Mouse (Mus musculus) left cerebral cortex, postnatal 4 days (tissue): Measurements from ENCODE around the gene Adam3. TPM values are rescaled to one million over a fixed set of nuclear protein-coding genes. Genes with fewer than 3 reads are reported as not detected.

Source experiments
- DNase-seq: peaks from one replicate; pipeline ENCODE4 v3.0.0-alpha.2; 2022
- intact Hi-C: fragments of 180-260 bp; cut with DNase I; formaldehyde crosslinking; loops from one replicate; pipeline ENCODE4 v1.15.1; 2025
- total RNA-seq, 2 experiments: library from RNA; stranded (reverse); gene quantifications; 2 replicates each; pipeline ENCODE4 v1.2.3; 2021

Adam3 gene
- total RNA-seq = under 1 TPM in 1 of 2 experiments, not detected in 1; 0.91 TPM

DNA sequence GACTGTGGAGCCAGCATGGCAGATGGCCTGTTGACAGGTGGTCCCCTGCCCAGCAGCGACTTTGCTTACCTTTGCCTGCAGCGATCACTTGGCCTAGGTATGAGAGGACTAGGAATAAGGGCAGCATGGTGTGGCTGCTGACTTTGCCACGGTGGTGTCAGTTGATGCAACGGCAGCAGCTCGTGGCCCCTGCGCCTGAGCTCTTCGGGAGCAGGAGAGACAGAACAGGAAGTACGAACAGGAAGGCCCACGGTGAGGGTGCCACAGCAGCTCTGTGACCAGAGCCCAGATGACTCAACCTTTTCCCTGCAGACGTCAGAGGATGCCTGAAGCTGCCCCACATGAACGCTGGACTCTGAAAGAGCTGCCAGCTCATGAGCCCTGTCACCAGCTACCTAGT lies at the start of gene Adam3:
Gene Adam3, minus strand, starts transcription at position 223 of the 400 bp plus-strand sequence.
- no peak for DNase-seq
- intact Hi-C loops = no loop called here

DNA sequence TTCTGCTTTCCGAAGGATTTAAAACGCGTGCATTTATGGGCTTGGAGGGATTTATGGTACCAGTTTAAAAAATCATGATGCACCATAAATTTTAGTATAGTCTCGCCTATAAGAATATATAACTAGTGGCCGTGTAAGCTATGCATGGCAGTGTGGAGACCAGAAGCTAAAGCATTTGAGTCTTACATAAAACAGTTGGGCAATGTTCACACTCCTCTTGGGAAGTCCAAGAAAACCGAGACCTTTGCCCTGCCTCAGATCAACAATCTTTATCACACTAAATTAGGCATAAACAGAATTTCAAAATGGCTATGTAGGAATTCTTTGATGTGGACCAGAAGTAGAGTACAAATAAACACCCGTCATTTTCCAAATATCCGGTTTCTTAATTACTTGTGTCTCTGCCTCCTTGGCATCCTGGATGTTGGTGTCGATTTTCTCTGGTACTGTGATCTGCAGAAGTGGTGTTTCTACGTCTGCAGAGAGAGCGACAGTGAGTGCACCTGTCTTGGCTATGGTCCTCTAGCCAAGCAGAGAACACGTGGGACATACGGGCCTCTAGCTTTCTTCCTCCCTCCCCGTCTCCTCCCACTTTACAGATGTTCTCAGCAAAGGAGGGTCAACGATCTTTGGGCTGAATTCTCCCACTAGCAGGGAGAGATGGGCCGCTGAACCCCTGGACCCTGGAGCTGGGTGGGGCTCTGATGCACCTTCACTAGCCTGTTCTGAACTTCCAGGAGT lies 596 bp downstream of the Adam3 start:
- intact Hi-C loops = no loop called here
- no peak for DNase-seq

Other genes starting within 250 kb of the Adam3 start
- gene Adam5, start 98.5 kb upstream of the Adam3 start, total RNA-seq = under 1 TPM; 0.44 to 0.52 TPM